Mouse (Mus musculus) E14TG2a.4 (cell line): ENCODE results near the gene Ablim1.

Experiments used
- CTCF ChIP-seq: conservative IDR thresholded peaks from 2 replicates; pipeline ENCODE4 v1.5.1; 2014; ENCODE audit warnings: low read length
- POU5F1 ChIP-seq: IDR thresholded peaks from 2 replicates; pipeline ENCODE4 v1.6.1; 2014; ENCODE audit warnings: low read length, borderline replicate concordance

DNA sequence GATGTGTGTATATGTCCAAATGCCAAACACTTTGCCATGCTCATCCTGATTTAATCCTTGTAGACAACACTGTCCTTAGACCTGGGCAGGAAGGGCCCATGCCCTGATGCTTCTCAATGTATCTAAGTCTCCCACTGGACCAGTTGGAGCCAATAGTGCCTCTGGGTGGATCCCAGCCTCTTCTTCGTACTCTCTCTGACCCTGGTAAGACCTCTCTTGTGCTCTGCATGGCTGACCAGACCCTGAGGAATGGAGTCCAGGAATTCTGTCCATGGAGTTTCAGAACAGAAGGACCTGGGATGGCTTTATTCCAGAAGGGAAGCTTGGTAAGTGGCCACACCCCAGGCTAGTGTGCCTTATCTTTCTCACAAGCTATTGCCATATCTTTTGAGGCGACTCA, 102.3 kb downstream of the Ablim1 start:
- TF ChIP-seq CTCF (no peak), POU5F1 (no peak)
